Mouse (Mus musculus) cerebellum, postnatal 25 days (tissue): Measurements from ENCODE around the gene Yy1.
"Not testable (repeated sequence)": the region's sequence is repeated elsewhere in the genome, so short reads cannot be mapped to it uniquely, and the experiment has no call there.

Experiments used
- DNase-seq, 2 experiments: peaks; one replicate each; pipeline ENCODE4 v3.0.0; 2021; ENCODE audit warnings: mixed read lengths in 2 of 2

Yy1 gene

DNA sequence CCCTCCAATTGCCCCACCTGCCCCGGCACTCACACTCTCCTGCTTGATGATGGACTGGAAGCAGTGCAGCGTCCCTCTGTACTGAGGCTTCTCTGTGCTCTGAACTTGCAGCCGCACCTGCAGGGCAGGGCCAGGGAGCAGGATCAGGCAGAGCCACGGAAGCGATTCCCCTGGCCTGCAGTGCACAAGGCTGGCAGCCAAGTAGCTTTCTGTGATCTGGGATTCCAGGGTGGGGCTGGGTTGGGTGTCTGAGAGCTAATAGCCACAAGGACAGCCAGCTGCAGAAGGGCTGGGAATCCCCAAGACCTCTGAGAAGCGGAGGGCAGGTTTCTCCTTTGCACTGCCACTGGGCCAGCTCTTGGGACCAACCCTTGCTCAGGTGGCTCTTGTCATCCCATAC, 34.9 kb downstream of the Yy1 start:
- peak in 1 of 2 experiments; percentile 42 for DNase-seq

DNA sequence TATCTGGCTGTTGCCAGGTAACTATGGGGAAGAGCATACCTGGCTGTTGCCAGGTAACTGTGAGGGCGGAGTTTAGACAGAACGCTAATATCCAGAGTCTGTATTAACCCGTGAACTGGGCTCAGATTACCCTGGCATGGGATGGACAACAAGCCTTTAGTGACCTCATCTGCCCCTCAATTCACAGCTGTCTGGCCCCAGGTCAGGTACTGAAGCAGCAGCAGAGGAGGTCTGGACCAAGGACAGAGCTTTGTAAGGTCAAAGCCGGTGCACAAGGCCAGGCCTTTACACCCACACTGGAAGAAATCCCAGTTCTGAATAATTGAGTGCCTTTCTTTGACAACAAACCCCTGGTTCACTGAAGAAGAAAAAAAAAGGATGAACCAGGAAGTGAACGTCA, 36.9 kb downstream of the Yy1 start:
- DNase-seq = no peak

DNA sequence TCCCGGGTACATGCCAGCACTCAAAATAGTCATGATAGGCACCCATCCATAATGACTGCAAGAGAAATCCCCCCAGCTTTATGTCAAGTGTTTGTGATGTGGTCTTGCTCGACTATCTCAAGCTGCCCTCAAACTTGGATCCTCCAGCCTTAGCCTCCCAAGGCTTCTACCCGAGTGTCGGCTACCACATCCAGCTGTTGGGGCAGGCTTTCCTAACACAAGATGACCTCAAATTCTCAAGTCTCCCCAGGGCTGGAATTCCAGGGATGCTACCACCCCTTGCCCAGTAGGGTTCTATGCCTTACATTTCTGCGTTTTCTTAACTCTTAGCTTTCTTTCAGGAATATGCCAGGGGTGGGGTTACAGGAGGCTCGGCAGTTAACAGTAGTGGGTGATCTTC, 37.6 kb downstream of the Yy1 start:
- peak in 1 of 2 experiments; percentile 21 for DNase-seq

DNA sequence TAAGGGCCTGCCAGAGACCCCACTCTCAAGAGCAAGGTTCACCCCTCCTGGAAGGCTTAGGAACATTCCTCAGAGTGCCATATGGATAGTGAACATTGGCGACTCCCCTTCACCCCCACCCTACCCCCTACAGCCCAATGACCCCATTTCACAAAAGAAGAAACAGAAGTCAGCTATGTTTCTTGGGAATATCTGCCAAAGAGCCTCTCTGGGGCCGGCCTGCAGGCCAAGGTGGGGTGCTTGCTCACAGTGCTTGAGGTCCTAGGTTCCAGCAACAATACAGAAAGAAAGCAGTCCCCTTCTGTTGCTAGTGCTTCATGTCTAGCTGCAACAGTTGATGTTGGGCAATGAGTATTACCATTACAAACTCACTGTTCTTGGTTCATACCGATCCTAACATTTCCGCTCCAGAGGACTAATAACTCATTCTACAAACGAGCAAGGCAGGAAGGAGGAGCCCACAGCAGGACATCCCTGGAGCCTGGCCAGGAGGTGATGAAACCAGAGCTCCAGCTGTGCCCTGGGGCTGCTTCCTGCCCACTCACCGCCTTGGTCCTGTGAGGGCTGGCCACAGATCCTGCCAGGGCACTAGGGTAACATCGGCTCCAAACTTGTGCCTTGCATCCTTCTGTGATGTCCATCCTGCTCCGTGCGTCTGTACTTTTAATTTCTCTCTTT, 39.3 kb downstream of the Yy1 start:
- peak; percentile 70 to 80 for DNase-seq

DNA sequence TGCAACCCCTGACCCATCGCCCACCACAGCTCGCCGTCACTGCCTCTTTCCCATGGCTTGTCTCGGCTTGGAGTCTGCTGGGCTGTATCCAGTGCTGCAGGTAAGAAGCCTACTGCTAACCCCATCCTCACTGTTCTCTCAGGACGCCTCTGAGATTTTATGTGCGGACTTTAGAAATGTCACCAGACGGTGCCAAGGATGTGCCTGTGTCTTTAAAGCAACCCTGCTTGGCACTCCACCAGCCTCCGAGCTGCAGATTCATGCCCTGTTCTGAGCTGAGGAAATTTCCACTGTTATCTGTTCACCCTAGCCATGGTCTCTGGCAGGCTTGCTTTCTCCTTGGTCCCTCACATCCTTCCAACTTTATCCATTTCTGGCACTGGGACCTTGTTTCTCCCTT, 40.1 kb downstream of the Yy1 start:
- peak; percentile 79 to 87 for DNase-seq

DNA sequence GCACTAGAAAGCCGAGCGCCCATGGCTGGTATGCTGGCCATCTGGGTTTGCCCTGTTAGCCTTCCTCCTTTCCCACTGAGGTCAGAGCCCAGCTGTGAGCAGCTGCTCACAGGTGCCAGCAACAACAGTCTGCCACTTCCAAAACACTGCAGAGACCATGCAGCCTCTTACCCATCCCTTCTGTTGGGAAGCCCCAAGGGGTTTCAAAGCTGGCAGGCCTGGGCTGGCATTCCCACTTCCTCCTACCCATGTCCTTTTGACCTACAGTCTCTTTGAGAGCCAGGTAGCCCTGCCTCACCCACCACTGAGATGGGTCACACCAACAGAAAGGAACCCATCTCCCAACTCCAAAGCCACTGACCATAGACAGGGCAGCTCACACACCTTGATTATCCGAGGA, 40.6 kb downstream of the Yy1 start:
- DNase-seq = no peak

DNA sequence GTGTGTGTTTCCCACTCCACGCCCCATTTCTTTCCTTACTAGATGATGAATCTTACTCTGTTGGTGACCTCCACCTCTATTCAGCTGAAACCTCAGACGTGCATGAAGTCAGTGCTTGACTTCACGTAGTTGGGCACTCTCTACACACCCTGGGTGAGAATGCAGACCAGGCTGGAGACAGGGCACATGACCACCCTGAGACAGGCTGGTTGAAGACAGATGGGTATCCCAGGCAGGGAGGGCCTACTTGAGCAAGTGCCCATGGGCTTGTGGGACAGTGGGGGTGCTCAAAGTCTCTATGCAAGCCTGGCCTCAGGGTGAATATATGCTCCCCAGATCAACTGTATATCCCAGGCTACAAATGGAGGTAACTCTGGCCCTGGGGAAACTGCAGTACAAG, 41.6 kb downstream of the Yy1 start:
- no peak for DNase-seq

DNA sequence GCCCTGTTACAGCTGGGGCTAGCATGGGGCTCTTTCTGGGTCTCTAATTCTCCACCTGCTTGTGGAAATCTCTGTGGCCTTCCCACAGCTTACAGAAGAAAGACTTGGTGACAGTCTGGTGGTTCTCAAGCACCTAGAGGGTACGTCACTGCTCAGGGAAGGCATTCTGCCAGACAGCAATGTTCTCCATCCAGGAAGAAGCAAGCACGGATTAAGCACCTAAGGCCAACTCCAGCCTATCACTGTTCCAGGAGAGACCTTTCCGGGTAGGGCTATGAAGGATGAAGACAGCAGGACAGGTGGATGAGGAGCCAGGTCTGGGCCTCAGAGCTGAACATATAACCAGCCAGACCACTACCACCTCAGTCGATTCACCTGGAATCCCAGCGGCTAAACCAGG, 42.0 kb downstream of the Yy1 start:
- peak; percentile 50 to 53 for DNase-seq

DNA sequence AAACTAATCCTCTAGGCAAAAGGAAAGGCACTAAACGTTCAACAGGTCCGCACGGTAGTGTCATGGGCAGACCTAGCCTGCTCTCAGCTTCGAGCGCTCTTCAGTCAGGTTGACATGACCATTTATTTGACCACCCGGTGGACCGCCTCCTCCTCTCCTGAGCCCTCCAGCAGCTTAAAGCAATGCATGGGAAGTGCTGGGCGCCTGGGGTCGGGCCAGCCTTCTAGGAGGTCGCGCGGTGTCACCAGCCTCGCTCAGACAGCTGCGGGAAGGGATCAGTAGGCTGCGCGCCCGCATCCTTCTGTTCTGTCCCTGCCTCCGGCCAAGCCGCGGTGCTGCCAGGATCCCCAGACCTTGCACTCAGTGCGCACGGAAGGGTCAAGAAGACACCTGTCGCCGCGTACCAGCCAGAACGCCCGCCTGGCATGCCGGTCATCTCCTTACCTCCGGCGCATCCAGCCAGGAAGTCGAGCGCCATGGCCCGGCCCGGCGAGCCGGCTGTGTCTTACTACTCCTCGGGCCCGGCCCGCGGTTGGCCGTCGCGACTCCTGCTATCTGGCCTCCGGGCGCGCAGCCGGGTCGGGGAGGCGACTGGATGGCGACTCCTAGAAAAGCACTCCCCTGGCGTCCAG, 42.6 kb downstream of the Yy1 start:
- DNase-seq = no peak

DNA sequence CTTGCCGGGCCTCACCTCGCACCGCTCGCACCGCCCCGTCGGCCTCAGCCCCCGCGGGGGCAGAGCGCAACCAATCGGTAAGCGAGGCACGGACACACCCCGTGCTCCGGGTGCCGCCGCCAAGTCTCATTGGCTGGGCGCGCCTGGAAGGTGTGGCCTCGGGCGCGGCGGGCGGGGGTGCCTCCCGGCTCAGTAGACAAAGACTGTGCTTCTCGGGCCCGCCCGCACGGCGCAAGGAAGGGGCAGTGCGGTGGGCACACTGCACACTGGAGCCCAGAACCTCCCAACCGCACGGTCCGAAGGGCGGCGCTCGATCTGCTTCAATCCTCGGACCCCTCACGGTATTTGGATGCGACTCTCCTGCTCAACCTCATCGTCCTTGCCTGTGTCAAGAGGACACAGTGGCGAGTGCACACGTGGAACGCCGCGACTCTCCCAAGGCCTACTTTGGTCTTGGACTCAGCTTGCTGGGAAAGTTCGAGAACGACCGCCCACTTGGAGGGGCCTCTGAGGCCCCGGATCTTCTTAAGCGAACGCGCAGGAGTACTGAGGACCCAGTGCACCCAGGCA, 43.2 kb downstream of the Yy1 start, which contains the start of the genes Slc25a29 and Slc25a47:
Gene Slc25a29 (minus strand): TSS at position 44 of the 570 bp plus-strand sequence.
Gene Slc25a47 (plus strand): TSS at position 207 of the 570 bp plus-strand sequence.
- peak; percentile 97 to 99 for DNase-seq

DNA sequence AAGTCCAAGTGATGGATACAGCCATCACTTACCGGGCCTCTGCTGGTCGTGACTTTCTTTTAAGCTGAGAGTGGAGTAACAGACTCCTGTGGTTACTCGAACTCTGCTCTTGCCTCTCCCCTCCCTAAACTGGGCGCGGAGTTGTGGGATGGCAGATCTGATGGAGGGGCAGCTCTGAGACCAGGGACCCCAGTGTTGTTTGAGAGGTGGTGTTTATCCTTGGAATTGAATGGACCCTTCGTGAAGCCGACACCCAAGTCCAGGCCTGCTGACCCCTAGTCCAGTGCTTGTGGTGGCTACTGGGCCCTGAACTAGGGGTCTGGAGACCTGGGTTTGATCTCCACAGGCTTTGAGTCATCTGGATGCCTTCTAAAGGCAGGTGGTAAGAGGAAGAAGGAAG, 43.9 kb downstream of the Yy1 start:
- DNase-seq = no peak

DNA sequence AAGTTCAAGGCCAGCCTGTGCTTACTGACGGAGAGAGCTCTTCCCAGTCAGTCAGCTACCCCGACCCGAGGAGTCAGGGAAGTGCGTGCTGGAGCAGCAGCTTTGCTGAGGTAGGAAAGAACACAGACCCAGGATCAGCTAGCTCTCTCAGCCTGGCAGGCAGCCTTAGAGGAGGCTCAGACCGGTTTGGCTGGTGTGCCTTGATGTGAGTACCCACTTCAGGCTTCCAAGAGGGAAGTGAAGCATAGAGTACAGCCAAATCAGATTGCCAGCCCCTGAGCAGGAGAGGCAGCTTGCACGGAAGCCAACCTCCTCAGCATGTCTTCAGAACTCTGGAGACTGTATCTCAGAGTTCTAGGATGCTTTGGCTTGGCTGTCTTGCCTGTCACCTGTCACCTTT, 48.4 kb downstream of the Yy1 start:
- no peak for DNase-seq

DNA sequence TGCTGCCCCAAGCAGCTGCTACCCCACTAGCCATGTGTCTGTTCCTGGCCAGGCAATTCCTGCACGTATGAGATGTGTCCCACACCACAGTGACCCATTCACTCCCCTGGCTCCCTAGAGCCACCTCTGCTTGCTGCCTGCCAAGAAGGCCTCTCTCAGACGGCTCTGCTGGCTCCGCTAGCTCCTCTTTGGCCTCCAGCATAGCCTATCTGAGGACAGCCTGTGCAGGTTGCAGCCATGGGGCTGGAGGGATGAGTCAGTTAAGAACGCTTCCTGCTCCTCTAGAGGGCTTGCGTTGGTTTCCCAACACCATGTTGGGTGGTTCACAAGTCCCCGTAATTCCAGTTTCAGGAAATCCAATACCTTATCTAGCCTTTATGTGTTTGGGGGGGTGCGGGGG, 49.9 kb downstream of the Yy1 start:
- DNase-seq = no peak

DNA sequence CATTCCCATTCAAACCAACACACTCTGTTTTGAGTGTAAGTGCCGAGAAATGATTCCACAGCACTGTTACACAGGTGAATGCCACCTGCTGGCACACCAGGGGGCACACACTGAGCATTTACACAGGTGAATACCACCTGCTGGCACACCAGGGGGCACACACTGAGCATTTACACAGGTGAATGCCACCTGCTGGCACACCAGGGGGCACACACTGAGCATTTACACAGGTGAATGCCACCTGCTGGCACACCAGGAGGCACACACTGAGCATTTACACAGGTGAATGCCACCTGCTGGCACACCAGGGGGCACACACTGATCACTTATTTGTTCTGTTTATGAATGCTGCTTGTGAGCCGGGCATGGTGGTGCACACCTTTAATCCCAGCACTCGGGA, 55.3 kb downstream of the Yy1 start:
- not testable (repeated sequence) for DNase-seq

DNA sequence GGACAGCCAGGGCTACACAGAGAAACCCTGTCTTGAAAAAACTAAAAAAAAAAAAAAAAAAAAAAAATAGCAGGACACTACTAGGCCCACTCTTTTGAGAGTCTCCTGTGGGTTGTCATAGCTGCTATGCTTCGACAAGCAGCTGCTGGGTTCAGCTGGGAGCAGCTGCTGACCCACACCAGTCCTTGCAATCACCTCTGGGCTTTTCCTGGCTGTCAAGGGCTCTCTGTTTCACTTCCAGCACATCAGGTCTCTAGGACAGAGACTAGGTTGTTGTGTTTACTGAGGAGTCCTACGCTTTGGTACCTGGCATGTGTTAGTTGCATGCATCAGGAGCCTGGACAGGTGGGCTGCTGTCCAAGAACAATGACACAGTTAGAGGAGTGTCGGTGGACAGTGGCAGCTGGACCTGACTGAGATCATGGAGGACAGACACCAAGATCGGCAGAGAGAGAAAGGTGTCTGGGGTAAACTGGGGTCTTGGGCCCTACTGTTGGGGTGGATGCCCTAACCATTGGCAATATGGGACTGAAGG, 56.8 kb downstream of the Yy1 start:
- no peak for DNase-seq

DNA sequence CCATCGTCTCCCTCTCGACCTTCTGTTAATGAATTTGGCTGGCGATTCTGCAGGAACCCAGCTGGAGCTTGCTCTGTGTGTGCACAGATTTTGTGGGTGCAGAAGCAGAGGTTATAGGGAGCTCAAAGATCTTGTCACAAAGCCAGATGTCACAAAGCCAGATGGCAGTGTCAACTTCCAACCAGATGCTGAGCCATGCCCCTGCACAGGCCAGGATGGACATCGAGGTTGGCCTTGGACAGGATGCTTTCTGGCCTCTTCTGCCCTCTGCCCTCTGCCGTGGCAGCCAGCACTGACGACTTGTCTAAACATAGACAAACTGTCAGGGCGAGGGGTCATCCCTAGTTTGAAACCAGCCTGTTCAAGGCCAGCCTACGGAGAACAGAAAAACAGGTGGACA, 57.4 kb downstream of the Yy1 start:
- no peak for DNase-seq

DNA sequence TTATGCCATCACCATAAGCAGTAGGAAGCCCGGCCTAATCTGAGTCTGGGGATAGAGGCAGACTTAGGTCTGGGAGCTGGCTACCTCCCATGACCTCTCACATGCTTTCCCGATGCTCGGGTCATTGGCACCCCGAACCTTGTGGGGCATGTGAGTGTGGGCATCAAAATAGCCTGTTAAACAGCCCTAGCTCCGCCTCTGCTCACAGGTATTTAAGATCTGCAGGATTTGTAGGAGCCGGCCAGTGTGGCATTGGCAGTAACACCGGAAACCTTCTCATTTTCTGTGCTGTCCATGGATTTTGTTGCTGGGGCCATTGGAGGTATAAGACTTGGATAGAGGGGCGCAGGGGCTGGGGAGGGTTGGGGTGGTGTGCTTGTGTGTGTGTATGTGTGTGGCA, 58.1 kb downstream of the Yy1 start:
- DNase-seq = no peak

DNA sequence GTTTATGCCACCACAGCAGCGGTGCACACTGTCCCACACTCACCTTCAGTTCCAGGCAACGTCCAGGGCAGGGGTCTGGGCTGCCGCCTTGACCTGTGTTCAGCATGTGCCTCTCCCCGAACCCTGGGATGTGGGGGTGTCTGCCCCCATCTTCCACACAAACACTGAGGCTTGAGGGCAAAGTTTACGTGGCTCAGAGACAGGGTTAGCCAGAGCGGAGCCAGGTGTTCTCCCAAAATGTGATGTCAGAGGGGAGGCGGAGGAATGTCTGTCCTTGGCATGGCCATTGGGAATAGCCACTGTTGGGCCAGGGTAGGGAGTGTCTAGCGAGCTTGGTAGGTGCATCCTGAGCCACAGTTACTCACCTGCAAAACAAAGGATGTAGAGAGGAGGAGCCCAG, 60.0 kb downstream of the Yy1 start:
- no peak for DNase-seq

DNA sequence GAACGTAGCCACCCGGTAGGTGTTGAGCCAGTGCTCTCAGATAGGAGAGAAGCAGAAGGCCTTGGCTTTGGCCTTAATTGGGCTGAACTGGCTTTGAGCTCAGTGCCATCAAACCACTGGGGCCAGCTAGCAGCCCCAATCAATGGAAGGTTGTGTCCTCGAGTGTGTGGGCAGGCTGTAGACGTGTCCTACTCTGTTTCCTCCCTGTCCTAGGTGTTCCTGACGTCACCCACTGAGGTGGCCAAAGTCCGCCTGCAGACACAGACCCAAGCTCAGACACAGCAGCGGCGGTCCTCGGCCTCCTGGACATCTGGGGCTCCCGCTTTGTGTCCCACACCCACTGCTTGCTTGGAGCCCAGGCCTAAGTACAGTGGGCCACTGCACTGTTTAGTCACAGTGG, 62.3 kb downstream of the Yy1 start:
- no peak for DNase-seq

DNA sequence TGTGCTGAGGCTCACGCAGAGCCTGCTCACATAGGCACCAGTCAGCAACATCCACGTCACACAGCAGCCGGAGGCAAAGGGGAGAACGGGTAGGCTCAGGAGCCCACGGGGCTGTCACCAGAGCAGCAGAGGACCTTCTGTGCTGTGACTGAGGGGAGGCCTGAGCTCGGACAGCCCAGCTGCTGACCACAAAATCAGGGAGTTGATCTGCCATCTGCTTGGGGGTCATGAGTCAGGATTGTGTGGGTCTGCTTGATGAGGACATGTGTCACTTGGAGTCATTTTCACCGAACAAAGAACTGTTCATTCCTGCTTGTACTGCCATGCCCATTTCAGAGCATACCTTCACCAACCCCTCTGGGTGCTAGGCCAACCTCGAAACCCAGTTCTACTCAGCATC, 63.4 kb downstream of the Yy1 start:
- DNase-seq = no peak

DNA sequence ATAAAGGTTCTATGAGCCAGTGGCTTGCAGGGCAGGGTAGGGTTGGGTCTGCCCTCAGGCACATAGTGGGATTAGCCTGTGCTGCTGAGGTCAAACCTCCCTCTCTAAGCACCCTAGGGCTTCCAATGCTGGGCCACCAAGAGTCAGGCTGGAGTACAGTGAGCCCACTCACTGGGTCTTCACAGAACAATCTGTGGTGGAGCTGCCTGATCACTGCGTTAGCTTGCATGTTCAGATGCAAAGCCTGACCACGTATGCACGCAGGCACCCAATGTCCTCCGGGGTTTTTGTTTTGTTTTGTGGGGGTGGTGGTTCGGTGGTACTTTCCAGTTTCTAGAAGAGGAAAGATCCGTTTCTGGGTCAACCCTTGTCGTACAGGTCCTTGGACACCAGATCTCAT, 64.3 kb downstream of the Yy1 start:
- no peak for DNase-seq

DNA sequence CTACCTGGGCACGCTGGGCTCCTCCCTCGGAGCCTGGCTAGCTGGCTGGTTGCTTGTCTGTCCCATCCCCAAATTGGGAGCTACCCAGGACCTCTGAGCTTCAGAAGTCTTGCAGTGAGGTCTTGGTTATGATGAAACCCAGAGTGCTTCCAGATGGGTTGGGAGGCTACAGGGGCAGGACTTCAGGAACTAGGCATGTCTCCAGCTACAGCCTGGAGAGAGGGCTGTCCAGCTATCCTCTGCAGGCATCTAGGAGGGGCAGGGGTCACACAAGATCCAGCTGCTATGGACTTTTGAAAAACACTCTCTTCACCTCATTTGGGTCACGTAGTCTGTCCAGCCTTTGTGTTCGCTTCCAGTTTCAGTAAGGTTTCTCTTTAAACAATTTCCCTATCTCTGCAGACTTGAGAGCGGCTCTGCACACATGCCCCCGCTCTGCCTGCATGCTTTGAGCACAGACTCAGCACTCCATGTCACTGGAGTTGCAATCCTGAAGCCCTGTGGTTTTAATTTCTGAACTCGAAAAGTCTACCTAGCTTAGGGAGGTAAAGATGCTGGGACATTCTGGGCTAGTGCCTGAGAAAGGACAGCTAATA, 64.9 kb downstream of the Yy1 start:
- DNase-seq = no peak

DNA sequence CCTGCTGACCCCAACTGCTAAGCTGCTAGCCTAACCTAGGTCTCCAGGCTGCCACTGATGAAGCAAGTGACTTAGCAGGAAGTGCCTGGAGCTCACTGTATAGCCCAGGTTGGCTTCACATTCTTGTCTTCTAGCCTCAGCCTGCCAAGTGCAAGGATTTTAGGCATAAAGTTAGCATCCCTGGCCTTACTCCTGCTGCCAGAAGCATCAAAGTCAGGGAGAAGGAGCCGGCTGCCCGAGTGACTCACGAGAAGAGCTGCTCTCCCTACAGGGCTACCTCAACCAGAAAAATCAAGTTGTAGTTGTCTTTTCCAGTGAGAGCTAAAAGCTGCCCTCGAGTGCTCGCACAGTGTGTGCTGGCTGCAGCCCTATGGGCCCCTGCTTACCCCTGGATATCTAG, 65.7 kb downstream of the Yy1 start:
- DNase-seq = no peak

DNA sequence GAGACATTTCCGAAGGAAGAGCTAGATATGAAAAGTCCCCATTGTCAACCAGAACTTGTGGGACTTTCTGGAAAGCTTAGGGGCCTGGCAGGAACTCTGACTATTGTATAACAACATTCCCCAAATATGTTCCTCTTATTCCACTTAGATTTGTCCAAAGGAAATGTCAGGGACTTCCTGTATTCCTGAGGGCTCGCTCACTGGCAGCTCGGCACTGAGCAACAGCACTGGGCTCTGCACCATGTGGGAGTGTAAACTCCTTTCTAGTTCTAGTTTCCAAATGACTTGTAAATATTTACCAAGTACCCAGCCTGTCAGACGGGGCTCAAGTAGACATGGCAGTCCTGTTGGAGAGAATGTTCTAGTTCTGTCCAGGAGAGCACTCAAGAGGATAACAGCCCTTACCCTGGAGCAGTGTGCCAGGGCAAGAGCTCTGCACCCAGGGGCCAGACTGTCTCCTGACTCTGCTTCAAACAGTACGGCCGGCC, 72.3 kb downstream of the Yy1 start:
- DNase-seq = no peak
